Mouse (Mus musculus) embryonic facial prominence, embryonic 11.5 days (tissue): ENCODE results near the gene Hjurp. TPM values are rescaled to one million over a fixed set of nuclear protein-coding genes. Genes with fewer than 3 reads are reported as not detected.

ENCODE experiments used
- ATAC-seq: fragments of 200-750 bp; cut with Nextera tagmentation; replicated peaks from 2 replicates; pipeline ENCODE4 v1.8.0; 2017; ENCODE audit warnings: low read depth; ENCODE audit not compliant: insufficient number of reproducible peaks, low FRiP score, low TSS enrichment
- DNase-seq: peaks from one replicate; pipeline ENCODE4 v3.0.0-alpha.2; 2015; ENCODE audit warnings: low spot score
- H3K27ac ChIP-seq: fragments of 300-500 bp; sonication (generic); replicated peaks from 2 replicates; pipeline ENCODE4 v1.5.1; 2014; ENCODE audit warnings: mild to moderate bottlenecking, low read depth, low read length, control low read depth
- H3K27me3 ChIP-seq: fragments of 300-500 bp; sonication (generic); 2 replicates; pipeline ENCODE4 v1.6.1; 2014; ENCODE audit warnings: mild to moderate bottlenecking, low read length, moderate library complexity, mixed read lengths; ENCODE audit not compliant: control insufficient read depth, insufficient read depth
- H3K36me3 ChIP-seq: fragments of 300-500 bp; sonication (generic); replicated peaks from 2 replicates; pipeline ENCODE4 v1.6.1; 2014; ENCODE audit warnings: low read depth, mild to moderate bottlenecking, low read length, moderate library complexity, mixed read lengths; ENCODE audit not compliant: control insufficient read depth, insufficient read depth
- H3K4me1 ChIP-seq: fragments of 300-500 bp; sonication (generic); 2 replicates; pipeline ENCODE4 v1.6.1; 2014; ENCODE audit warnings: low read length, mixed read lengths; ENCODE audit not compliant: control insufficient read depth, insufficient read depth
- H3K4me2 ChIP-seq: fragments of 300-500 bp; sonication (generic); 2 replicates; pipeline ENCODE4 v1.6.1; 2014; ENCODE audit warnings: low read depth, mild to moderate bottlenecking, control low read depth, low read length, moderate library complexity
- H3K4me3 ChIP-seq: fragments of 300-500 bp; sonication (generic); 2 replicates; pipeline ENCODE4 v1.5.1; 2014; ENCODE audit warnings: low read depth, low read length, control low read depth
- H3K9ac ChIP-seq: fragments of 300-500 bp; sonication (generic); replicated peaks from 2 replicates; pipeline ENCODE4 v1.6.1; 2014; ENCODE audit warnings: mild to moderate bottlenecking, control low read depth, low read length
- H3K9me3 ChIP-seq: fragments of 300-500 bp; sonication (generic); replicated peaks from 2 replicates; pipeline ENCODE4 v1.6.1; 2016; ENCODE audit warnings: mild to moderate bottlenecking, low read length, inconsistent platforms, mixed read lengths; ENCODE audit not compliant: control insufficient read depth
- WGBS: fragments of 180-500 bp; shearing (Covaris S2); extraction: QIAGEN DNeasy Blood & Tissue Kit; methylation state at CpG from one replicate; pipeline ENCODE4 v1.1.7; 2014; 5-methylcytosine and 5-hydroxymethylcytosine counted together
- polyA plus RNA-seq: library from polyadenylated mRNA; unstranded; fragments of >200 nt; fragmentation: Nextera tagmentation; extraction: Ambion mirVana; gene quantifications from 2 replicates; pipeline ENCODE4 v1.2.1, GENCODE M21; 2014

Gene Hjurp
- polyA plus RNA-seq, 1 experiment from 2014 or later, result 139 TPM

DNA sequence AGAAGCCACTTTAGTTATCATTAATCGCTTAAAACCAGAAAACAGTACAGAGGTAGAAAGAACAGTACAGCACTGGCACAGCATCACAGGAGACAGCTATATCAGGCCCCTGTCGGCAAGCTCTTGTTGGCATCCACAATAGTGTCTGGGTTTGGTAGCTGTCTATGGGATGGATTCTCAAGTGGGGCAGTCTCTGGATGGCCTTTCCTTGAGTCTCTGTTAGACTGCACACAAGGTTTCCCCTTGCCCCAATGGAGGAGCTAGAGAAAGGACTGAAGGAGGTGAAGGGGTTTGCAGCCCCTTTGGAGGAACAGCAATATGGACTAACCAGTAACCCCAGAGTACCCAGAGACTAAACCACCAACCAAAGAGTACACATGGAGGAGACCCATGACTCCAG, 14.6 kb upstream of the Hjurp start:
- H3K36me3 ChIP-seq, result no peaks in the 10 kb centered on the region
- H3K4me3 ChIP-seq, result no peak overlapping the region
- H3K4me1 ChIP-seq, result no peaks in the 10 kb centered on the region
- DNase-seq, result no peak
- H3K27me3 ChIP-seq, result no peaks in the 10 kb centered on the region
- WGBS, result 53% methylated on average over 2 of the region's 2 CpGs
- peaks cover 39% of the 10 kb centered on the region for H3K9me3 ChIP-seq
- H3K27ac ChIP-seq, result no peak overlapping the region
- no peak overlapping the region for H3K4me2 ChIP-seq
- ATAC-seq, result no peak
- no peak overlapping the region for H3K9ac ChIP-seq

DNA sequence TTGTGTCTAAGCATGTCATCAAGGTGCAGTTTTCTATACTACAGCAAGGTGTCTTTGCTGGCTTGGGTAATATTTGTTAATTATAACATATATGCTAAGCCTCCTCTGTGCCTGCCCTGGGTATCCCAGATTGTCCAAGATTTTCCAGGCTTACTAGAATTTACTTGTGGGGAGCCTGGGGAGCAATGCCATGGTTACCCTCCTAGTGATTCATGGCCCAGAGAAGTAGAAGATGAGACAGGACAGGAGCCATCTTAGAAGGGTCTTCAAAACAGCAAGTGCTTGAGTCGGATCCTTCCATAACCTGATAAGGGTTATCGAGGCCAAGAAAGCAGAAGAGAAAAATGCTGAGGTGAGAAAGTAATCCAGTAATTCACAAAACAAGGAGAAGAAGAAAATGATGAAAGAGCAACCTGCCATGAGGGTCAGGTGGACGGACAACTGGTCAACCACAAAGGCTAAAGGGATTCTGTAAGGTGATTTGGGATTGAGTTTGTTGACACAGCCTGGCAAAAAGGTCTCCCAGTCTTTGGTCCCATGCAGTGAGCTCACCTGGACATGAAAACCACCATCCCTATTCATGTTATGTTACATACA, 14.1 kb upstream of the Hjurp start:
- Histone ChIP-seq H3K9ac (no peak overlapping the region), H3K27me3 (no peaks in the 10 kb centered on the region), H3K4me3 (no peak overlapping the region), H3K9me3 (peaks cover 41% of the 10 kb centered on the region), H3K27ac (no peak overlapping the region), H3K4me2 (no peak overlapping the region), H3K36me3 (no peaks in the 10 kb centered on the region), H3K4me1 (no peaks in the 10 kb centered on the region)
- no peak for ATAC-seq
- no peak for DNase-seq
- 61% methylated on average over 3 of the region's 3 CpGs for WGBS

DNA sequence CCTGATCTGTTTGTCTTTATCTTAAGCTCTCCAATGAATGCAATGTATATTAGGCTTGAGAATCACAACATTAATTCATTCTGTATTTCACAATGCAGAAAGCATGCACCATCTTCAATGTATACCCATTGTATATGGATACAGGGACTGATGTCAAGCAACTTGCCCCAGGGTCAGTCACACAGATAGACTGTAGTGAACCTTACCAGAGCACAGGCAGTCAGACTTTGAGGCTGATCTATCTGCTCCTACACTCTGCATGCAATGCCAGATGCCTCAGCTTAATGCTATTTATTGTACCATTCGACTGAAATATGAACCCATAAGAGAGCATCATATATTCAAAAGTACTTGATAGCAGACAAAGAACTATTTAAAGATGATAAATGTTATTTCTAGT, 13.1 kb upstream of the Hjurp start:
- DNase-seq, result no peak
- no peak overlapping the region for H3K4me2 ChIP-seq
- peaks cover 42% of the 10 kb centered on the region for H3K9me3 ChIP-seq
- WGBS, result 63% methylated on average over 1 of the region's 1 CpGs
- H3K4me3 ChIP-seq, result no peak overlapping the region
- no peak overlapping the region for H3K27ac ChIP-seq
- no peak for ATAC-seq
- H3K27me3 ChIP-seq, result no peaks in the 10 kb centered on the region
- no peaks in the 10 kb centered on the region for H3K36me3 ChIP-seq
- no peaks in the 10 kb centered on the region for H3K4me1 ChIP-seq
- H3K9ac ChIP-seq, result no peak overlapping the region

DNA sequence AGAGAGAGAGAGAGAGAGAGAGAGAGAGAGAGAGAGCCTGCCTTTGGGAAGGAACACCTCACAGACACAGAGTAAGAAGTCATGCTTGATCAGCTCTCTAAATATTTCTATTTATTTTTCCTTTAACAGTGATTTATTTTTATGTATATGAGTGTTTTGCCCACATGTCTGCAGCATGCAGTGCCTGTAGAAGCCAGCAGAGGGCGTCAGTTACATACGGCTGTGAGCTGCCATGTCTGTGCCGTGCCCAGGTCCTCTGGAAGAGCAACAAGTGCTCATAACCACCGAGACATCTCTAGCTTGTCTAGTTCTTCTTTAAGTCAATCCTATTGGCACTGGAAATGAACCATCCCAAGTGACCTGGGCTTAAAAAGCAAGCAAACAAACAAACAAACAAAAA, 12.5 kb upstream of the Hjurp start:
- Histone ChIP-seq H3K27me3 (no peaks in the 10 kb centered on the region), H3K27ac (no peak overlapping the region), H3K36me3 (no peaks in the 10 kb centered on the region), H3K4me2 (no peak overlapping the region), H3K9ac (no peak overlapping the region), H3K4me3 (no peak overlapping the region), H3K9me3 (peaks cover 46% of the 10 kb centered on the region), H3K4me1 (no peaks in the 10 kb centered on the region)
- DNase-seq (peak; percentile 70), ATAC-seq (no peak)
- 36% methylated on average over 4 of the region's 4 CpGs for WGBS

DNA sequence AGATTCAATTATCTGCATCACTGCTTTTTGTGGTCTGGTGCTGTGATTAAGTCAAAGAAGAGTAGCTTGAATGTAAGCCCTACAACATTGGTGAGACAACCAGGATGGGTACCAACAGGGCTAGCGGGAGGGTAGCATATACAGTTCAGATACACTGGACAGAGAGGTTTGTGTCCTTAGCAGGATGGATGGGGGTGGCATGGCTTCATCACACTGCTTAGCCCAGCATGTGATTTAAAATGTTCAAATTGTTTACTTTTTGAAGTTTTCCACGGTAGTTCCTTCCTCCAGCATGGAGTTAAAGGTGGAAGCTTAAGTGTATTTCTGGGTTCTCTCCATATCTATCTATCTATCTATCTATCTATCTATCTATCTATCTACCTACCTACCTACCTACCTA, 11.7 kb upstream of the Hjurp start:
- no peaks in the 10 kb centered on the region for H3K27me3 ChIP-seq
- H3K27ac ChIP-seq, result no peak overlapping the region
- H3K36me3 ChIP-seq, result no peaks in the 10 kb centered on the region
- H3K9ac ChIP-seq, result no peak overlapping the region
- ATAC-seq, result no peak
- WGBS, result 42% methylated on average over 2 of the region's 2 CpGs
- no peak overlapping the region for H3K4me2 ChIP-seq
- peaks cover 50% of the 10 kb centered on the region for H3K9me3 ChIP-seq
- DNase-seq, result no peak
- H3K4me3 ChIP-seq, result no peak overlapping the region
- H3K4me1 ChIP-seq, result no peaks in the 10 kb centered on the region

DNA sequence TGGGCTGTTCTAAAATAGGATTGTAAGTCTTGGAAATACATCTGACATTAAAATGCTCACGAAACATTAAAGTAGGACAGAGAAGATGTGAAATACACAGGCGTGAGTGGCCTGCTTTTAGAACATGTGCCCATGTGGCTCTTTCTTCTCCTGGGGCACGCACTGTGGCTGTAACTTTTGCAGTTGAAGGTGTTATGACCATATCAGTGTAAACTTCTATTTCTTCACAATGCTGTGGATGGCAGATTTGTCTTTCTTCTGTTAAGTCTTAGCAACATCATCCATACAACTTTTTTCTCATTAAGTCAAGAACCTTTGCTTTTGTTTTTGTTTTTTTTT, 11.3 kb upstream of the Hjurp start:
- Histone ChIP-seq H3K27ac (no peak overlapping the region), H3K9ac (no peak overlapping the region), H3K36me3 (no peaks in the 10 kb centered on the region), H3K27me3 (no peaks in the 10 kb centered on the region), H3K4me2 (no peak overlapping the region), H3K9me3 (peaks cover 53% of the 10 kb centered on the region), H3K4me1 (no peaks in the 10 kb centered on the region), H3K4me3 (no peak overlapping the region)
- DNase-seq (no peak), ATAC-seq (no peak)
- 73% methylated on average over 3 of the region's 3 CpGs for WGBS

- Histone ChIP-seq H3K4me1 (no peaks in the 10 kb centered on the region), H3K4me2 (no peak overlapping the region), H3K4me3 (no peak overlapping the region), H3K27me3 (no peaks in the 10 kb centered on the region), H3K36me3 (no peaks in the 10 kb centered on the region), H3K27ac (no peak overlapping the region), H3K9me3 (peaks cover 59% of the 10 kb centered on the region), H3K9ac (no peak overlapping the region)
- 40% methylated on average over 3 of the region's 3 CpGs for WGBS
- ATAC-seq (no peak), DNase-seq (no peak)
Observed at GRCm38 (mm10) chr1:88288056-88288788, 10.8 kb upstream of the Hjurp start.

DNA sequence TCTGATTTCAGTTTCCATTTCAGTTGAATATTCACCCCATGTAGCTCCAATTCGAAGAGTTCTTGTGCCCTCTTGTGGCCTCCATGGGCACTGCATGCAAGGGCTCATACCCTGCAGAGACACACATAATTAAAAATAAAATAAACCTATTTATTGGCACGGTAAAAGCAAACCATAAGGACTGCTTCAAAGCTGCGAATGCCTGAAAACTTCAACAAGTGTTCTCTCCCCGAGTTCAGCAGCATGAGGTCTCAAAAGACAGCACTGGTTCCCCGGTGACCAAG, 10.2 kb upstream of the Hjurp start:
- Histone ChIP-seq H3K9me3 (peaks cover 64% of the 10 kb centered on the region), H3K36me3 (no peaks in the 10 kb centered on the region), H3K27me3 (no peaks in the 10 kb centered on the region), H3K4me2 (no peak overlapping the region), H3K4me1 (no peaks in the 10 kb centered on the region), H3K4me3 (no peak overlapping the region), H3K27ac (no peak overlapping the region), H3K9ac (no peak overlapping the region)
- ATAC-seq (no peak), DNase-seq (peak; percentile 76)
- 36% methylated on average over 5 of the region's 5 CpGs for WGBS
